Mouse (Mus musculus): Measurements from ENCODE around the gene Kpnb1.

- TF ChIP-seq CTCF (IDR thresholded peaks at IDR 0.05; ENCODE audit: borderline replicate concordance, extremely low read depth, insufficient read depth, insufficient read length): peak; percentile 47; the same call in 1 of the 2 replicates
- TF ChIP-seq POLR2A (IDR thresholded peaks at IDR 0.05; ENCODE audit: borderline replicate concordance, extremely low read depth, insufficient read depth, insufficient read length, poor library complexity, severe bottlenecking): no peak
Observed at GRCm38 (mm10) chr11:97123282-97123890, 64.3 kb downstream of the Kpnb1 start.
